Mouse (Mus musculus): Measurements from ENCODE around the gene Usp8. TPM values are rescaled to one million over a fixed set of nuclear protein-coding genes. Genes with fewer than 3 reads are reported as not detected.
A peak's percentile ranks its signal among the peaks of the same experiment; 100 is the strongest.

Gene Usp8
- polyA plus RNA-seq (2015; fragmentation: Nextera tagmentation; extraction: Ambion mirVana) = 38.9 and 41.5 TPM in 2 replicates

- Histone ChIP-seq H3K4me3 (replicated peaks) (peak within 1 kb of the TSS; percentile 71), H3K4me1 (peaks cover 8% of the 10 kb centered on the region; the same call in 1 of the 2 replicates)
- WGBS = 2% methylated on average over 47 of the region's 47 CpGs
These were observed at the start of gene Usp8 for GRCm38 (mm10) chr2:126706759-126707437. Gene Usp8, plus strand, starts transcription at chr2:126707328.

GRCm38 (mm10) chr2:126663481-126663880 is 43.6 kb upstream of the Usp8 start:
- no peak overlapping the region for H3K4me2 ChIP-seq (replicated peaks)

More at GRCm38 (mm10) chr2:126706759-126707437, at the start of gene Usp8:
- Histone ChIP-seq H3K9me3 (replicated peaks) (no peaks in the 10 kb centered on the region), H3K27me3 (peaks cover 11% of the 10 kb centered on the region; the same call in 1 of the 2 replicates), H3K36me3 (no peaks in the 10 kb centered on the region), H3K4me2 (replicated peaks) (peak within 1 kb of the TSS; percentile 56), H3K9ac (peak within 1 kb of the TSS; percentile 60), H3K27ac (replicated peaks) (peak within 1 kb of the TSS; percentile 89)
- peak; percentile 100 for ATAC-seq (ENCODE audit: insufficient number of reproducible peaks, low FRiP score, low TSS enrichment, low read depth)

DNA sequence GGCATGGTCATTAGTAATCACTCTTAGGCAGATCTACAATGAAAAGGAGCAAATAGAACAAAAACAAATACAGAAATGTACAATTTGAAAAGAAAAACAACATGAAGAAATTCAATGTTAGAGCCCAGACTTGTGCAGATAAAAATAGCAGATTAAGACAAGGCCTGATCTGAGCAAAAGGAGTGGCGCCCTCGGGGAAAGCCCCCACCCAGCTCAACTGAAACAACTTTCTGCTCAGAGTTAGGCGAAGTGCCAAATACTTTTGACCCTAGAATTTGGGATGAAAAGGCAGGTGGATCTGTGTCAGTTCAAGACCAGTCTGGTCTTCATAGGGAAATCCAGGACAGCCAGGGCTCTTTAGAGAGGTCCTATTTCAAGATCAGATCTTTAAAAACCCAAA is 41.1 kb upstream of the Usp8 start:
- Histone ChIP-seq H3K27me3 (no peaks in the 10 kb centered on the region), H3K27ac (replicated peaks) (no peak overlapping the region; the same call in 1 of the 2 replicates), H3K4me1 (0 out of 2 replicates have a peak, but pooled peaks cover 2% of the 10 kb centered on the region), H3K4me2 (replicated peaks) (no peak overlapping the region), H3K4me3 (replicated peaks) (no peak overlapping the region), H3K36me3 (no peaks in the 10 kb centered on the region), H3K9me3 (replicated peaks) (no peaks in the 10 kb centered on the region), H3K9ac (no peak overlapping the region)
- ATAC-seq (ENCODE audit: insufficient number of reproducible peaks, low FRiP score, low TSS enrichment, low read depth) = no peak
- 75% methylated on average over 3 of the region's 3 CpGs for WGBS

More at GRCm38 (mm10) chr2:126663481-126663880, 43.6 kb upstream of the Usp8 start:
- Histone ChIP-seq H3K27ac (replicated peaks) (no peak overlapping the region), H3K4me3 (replicated peaks) (no peak overlapping the region), H3K4me1 (0 out of 2 replicates have a peak, but pooled peaks cover 2% of the 10 kb centered on the region), H3K9ac (no peak overlapping the region), H3K9me3 (replicated peaks) (no peaks in the 10 kb centered on the region), H3K27me3 (no peaks in the 10 kb centered on the region), H3K36me3 (no peaks in the 10 kb centered on the region)
- no peak for ATAC-seq (ENCODE audit: insufficient number of reproducible peaks, low FRiP score, low TSS enrichment, low read depth)
- whole genome bisulfite sequencing = 51% methylated on average over 4 of the region's 4 CpGs

DNA sequence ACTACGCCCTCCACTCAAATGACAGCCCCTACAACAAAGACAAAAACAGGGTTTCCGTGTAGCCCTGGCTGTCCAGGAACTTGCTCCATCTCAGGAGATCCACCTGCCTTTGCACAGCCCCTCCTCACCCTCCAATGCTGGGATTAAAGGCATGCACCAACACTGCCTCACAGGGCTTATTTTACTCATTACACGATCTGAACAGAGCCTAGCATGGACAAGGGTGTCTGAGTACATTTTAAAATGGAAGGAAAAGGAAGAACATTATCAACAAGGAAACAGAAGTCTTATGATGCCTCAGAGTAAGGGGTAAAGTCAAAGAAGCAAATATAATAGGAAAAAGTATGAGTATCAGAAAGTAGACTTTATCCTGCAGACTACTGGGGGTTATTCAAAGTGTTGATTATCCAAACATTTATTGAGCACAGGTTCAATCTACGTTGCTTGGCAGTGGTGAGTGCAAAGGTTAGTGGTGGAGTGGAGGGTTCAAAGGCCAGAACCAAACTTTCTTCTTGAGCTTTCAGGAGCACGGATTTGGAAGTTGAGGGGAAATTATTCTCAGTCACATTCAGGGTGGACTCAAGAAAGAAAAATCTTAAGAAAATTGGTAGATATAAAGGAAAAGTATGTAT is 38.4 kb upstream of the Usp8 start:
- peaks cover 13% of the 10 kb centered on the region for H3K4me1 ChIP-seq
- H3K4me3 ChIP-seq (replicated peaks) = no peak overlapping the region
- ATAC-seq (ENCODE audit: insufficient number of reproducible peaks, low FRiP score, low TSS enrichment, low read depth) = no peak
- no peak overlapping the region for H3K9ac ChIP-seq
- H3K4me2 ChIP-seq (replicated peaks) = no peak overlapping the region
- no peaks in the 10 kb centered on the region for H3K36me3 ChIP-seq
- no peaks in the 10 kb centered on the region for H3K27me3 ChIP-seq
- 90% methylated on average over 5 of the region's 5 CpGs for WGBS
- no peak overlapping the region for H3K27ac ChIP-seq (replicated peaks)
- no peaks in the 10 kb centered on the region for H3K9me3 ChIP-seq (replicated peaks)

DNA sequence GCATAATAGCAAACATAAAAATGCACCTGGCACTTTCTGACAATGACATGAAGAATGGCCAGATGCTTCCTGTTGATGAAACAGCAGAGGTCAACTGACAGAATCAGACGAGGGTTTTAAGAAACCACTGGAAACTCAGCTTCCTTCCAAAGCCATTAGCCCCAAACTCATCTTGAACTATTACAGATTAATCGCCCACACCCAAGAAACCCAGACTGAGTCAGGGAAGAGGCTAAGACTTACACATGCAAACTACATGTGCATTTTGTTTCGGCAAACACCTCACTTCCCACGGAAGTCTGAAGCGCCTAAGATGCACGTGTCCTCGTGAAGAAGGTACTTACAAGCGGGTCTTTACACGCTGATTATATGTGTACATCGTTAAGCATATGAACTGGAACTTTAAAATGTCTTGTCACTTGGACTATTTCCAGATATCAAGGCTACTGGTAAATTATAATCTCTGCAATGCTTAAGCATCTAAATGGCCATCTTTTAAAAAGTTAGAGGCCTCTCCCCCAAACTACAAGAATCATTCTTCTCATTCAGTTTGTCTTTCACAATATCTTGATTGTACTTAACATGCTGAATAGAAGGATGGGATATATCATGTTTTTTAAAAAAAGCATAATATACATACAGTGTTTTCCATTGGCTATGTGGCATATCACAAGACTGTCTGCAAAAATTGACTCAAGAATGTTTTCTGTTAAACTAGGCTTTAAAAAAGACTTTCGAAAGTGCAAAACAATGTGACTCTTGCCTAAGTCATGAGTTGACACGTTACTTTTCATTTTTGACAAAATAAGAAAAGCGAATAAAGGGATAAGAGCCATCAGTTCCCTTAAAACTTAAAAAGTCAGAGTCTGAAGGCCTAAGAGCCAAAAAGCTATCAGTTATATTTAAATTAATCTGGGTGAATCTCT is 33.5 kb upstream of the Usp8 start:
- peaks cover 5% of the 10 kb centered on the region; the same call in 1 of the 2 replicates for H3K36me3 ChIP-seq
- H3K4me1 ChIP-seq = peaks cover 20% of the 10 kb centered on the region
- H3K4me2 ChIP-seq (replicated peaks) = peak overlapping the region; percentile 67
- H3K4me3 ChIP-seq (replicated peaks) = peak overlapping the region; percentile 66
- H3K9me3 ChIP-seq (replicated peaks) = no peaks in the 10 kb centered on the region
- peak overlapping the region; percentile 97 for H3K9ac ChIP-seq
- no peaks in the 10 kb centered on the region for H3K27me3 ChIP-seq
- peak overlapping the region; percentile 100 for H3K27ac ChIP-seq (replicated peaks)
- no peak for ATAC-seq (ENCODE audit: insufficient number of reproducible peaks, low FRiP score, low TSS enrichment, low read depth)
- 57% methylated on average over 13 of the region's 13 CpGs for WGBS

GRCm38 (mm10) chr2:126674441-126675168 is 32.5 kb upstream of the Usp8 start:
- no peaks in the 10 kb centered on the region for H3K27me3 ChIP-seq
- peaks cover 5% of the 10 kb centered on the region; the same call in 1 of the 2 replicates for H3K36me3 ChIP-seq
- H3K4me1 ChIP-seq = peaks cover 20% of the 10 kb centered on the region
- H3K4me3 ChIP-seq (replicated peaks) = peak overlapping the region; percentile 66
- under 1% methylated on average over 66 of the region's 77 CpGs for WGBS
- peak overlapping the region; percentile 100 for H3K27ac ChIP-seq (replicated peaks)
- peak; percentile 58 for ATAC-seq (ENCODE audit: insufficient number of reproducible peaks, low FRiP score, low TSS enrichment, low read depth)
- H3K4me2 ChIP-seq (replicated peaks) = peak overlapping the region; percentile 67
- H3K9ac ChIP-seq = peak overlapping the region; percentile 97
- no peaks in the 10 kb centered on the region for H3K9me3 ChIP-seq (replicated peaks)

- Histone ChIP-seq H3K27ac (replicated peaks) (peak overlapping the region; percentile 100), H3K9ac (peak overlapping the region; percentile 97), H3K4me2 (replicated peaks) (peak overlapping the region; percentile 67), H3K9me3 (replicated peaks) (no peaks in the 10 kb centered on the region), H3K4me1 (peaks cover 20% of the 10 kb centered on the region), H3K27me3 (no peaks in the 10 kb centered on the region), H3K4me3 (replicated peaks) (peak overlapping the region; percentile 66), H3K36me3 (peaks cover 8% of the 10 kb centered on the region; the same call in 1 of the 2 replicates)
- under 1% methylated on average over 99 of the region's 99 CpGs for WGBS
- peak; percentile 90 for ATAC-seq (ENCODE audit: insufficient number of reproducible peaks, low FRiP score, low TSS enrichment, low read depth)
These were observed 31.7 kb upstream of the Usp8 start for GRCm38 (mm10) chr2:126675169-126676121.

GRCm38 (mm10) chr2:126676122-126676515 is 31.0 kb upstream of the Usp8 start, which contains the start of gene Gabpb1:
Gene Gabpb1, minus strand, starts transcription at chr2:126676337.
- H3K27me3 ChIP-seq = no peaks in the 10 kb centered on the region
- peak within 1 kb of the TSS; percentile 66 for H3K4me3 ChIP-seq (replicated peaks)
- H3K9me3 ChIP-seq (replicated peaks) = no peaks in the 10 kb centered on the region
- H3K4me1 ChIP-seq = peaks cover 20% of the 10 kb centered on the region
- H3K27ac ChIP-seq (replicated peaks) = peak within 1 kb of the TSS; percentile 100
- H3K36me3 ChIP-seq = peaks cover 10% of the 10 kb centered on the region; the same call in 1 of the 2 replicates
- 24% methylated on average over 12 of the region's 12 CpGs for WGBS
- peak within 1 kb of the TSS; percentile 67 for H3K4me2 ChIP-seq (replicated peaks)
- ATAC-seq (ENCODE audit: insufficient number of reproducible peaks, low FRiP score, low TSS enrichment, low read depth) = no peak
- peak within 1 kb of the TSS; percentile 97 for H3K9ac ChIP-seq

DNA sequence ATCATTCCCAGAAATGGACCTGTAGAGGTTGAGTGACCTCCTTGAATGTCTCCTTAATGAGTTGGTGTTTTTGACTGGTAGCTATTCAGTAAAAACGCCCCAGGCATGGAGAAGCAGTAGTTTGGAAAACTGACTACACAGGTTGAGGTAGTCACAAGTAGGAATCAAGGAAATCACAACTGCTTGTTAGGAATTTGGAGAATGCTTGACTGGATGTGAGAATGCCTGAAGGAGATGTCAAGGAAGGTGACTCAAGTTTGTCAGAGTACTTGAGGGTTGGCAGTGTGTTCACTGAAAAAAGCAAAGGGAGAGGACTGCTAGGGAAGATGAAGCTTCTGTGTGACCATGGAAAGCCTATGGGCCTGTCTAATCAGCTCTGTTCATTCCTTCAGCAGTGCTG is 29.8 kb upstream of the Usp8 start:
- H3K4me2 ChIP-seq (replicated peaks) = no peak overlapping the region
- no peaks in the 10 kb centered on the region for H3K27me3 ChIP-seq
- H3K4me3 ChIP-seq (replicated peaks) = no peak overlapping the region
- no peak for ATAC-seq (ENCODE audit: insufficient number of reproducible peaks, low FRiP score, low TSS enrichment, low read depth)
- H3K9ac ChIP-seq = no peak overlapping the region
- peaks cover 17% of the 10 kb centered on the region for H3K4me1 ChIP-seq
- no peaks in the 10 kb centered on the region for H3K9me3 ChIP-seq (replicated peaks)
- 85% methylated on average over 1 of the region's 1 CpGs for WGBS
- no peak overlapping the region for H3K27ac ChIP-seq (replicated peaks)
- peaks cover 13% of the 10 kb centered on the region for H3K36me3 ChIP-seq

Data from embryonic facial prominence, embryonic 15.5 days (tissue).